Mouse (Mus musculus): ENCODE results near the gene Svbp.

DNA sequence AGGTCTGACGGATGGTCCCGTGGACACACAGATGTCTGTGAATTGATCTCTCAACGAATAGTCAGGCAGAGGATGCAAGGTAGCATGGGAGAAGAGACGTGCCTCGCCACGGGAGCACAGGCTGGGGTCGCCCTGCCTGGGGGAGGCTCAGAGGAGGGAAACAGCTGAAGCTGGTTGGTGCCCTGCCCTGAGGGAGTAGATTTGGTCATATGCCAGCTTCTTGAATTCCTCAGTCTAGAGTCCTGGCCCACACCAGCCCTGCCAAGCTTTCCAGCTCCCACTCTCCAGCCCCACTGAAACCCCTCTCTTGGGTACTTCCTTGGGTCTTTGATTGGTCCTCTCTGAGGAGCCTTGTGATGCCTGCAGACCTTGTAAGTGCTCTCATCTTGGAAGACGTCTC, 21.6 kb downstream of the Svbp start:
- no peak for TF ChIP-seq POLR2A (IDR thresholded peaks at IDR 0.05; ENCODE audit: insufficient read depth, low read depth, low read length)
- no peak for TF ChIP-seq CTCF (IDR thresholded peaks at IDR 0.05; ENCODE audit: insufficient read depth, low read depth, low read length)

All from olfactory bulb, adult 2 months (tissue).